Mouse (Mus musculus): ENCODE measurements around the gene Gm28051.

The Gm28051 gene

GRCm38 (mm10) chr12:102684720-102685386 is 72.7 kb downstream of the Gm28051 start:
- no peak for DNase-seq (ENCODE audit: low spot score)

- no peak for DNase-seq (ENCODE audit: low spot score)
These were observed 73.6 kb downstream of the Gm28051 start for GRCm38 (mm10) chr12:102683979-102684378.

GRCm38 (mm10) chr12:102683438-102683837 is 74.1 kb downstream of the Gm28051 start:
- no peak for DNase-seq (ENCODE audit: low spot score)

- DNase-seq (ENCODE audit: low spot score), result no peak
These were observed 74.8 kb downstream of the Gm28051 start for GRCm38 (mm10) chr12:102682722-102683299.

- DNase-seq (ENCODE audit: low spot score), result no peak
These were observed 75.5 kb downstream of the Gm28051 start for GRCm38 (mm10) chr12:102682085-102682484.

- DNase-seq (ENCODE audit: low spot score), result no peak
These were observed 76.0 kb downstream of the Gm28051 start for GRCm38 (mm10) chr12:102681590-102681989.

- peak; percentile 61 for DNase-seq (ENCODE audit: low spot score)
These were observed 78.7 kb downstream of the Gm28051 start for GRCm38 (mm10) chr12:102678820-102679219.

- DNase-seq (ENCODE audit: low spot score), result no peak
These were observed 80.5 kb downstream of the Gm28051 start for GRCm38 (mm10) chr12:102677089-102677488.

- DNase-seq (ENCODE audit: low spot score), result no peak
These were observed 83.0 kb downstream of the Gm28051 start for GRCm38 (mm10) chr12:102674556-102674955.

- no peak for DNase-seq (ENCODE audit: low spot score)
These were observed 83.4 kb downstream of the Gm28051 start for GRCm38 (mm10) chr12:102674123-102674522.

GRCm38 (mm10) chr12:102672857-102673839 is 84.4 kb downstream of the Gm28051 start:
- no peak for DNase-seq (ENCODE audit: low spot score)

- DNase-seq (ENCODE audit: low spot score), result no peak
These were observed 85.4 kb downstream of the Gm28051 start for GRCm38 (mm10) chr12:102672176-102672575.

- no peak for DNase-seq (ENCODE audit: low spot score)
These were observed 86.7 kb downstream of the Gm28051 start for GRCm38 (mm10) chr12:102670848-102671247.
